Mouse (Mus musculus): ENCODE measurements at regions not wholly inside any gene's neighbourhood (a gene's known extent, or its start where the extent isn't known, plus 50 kb on each side); places are given as distances from the start of the nearest gene placed in this dataset.

DNA sequence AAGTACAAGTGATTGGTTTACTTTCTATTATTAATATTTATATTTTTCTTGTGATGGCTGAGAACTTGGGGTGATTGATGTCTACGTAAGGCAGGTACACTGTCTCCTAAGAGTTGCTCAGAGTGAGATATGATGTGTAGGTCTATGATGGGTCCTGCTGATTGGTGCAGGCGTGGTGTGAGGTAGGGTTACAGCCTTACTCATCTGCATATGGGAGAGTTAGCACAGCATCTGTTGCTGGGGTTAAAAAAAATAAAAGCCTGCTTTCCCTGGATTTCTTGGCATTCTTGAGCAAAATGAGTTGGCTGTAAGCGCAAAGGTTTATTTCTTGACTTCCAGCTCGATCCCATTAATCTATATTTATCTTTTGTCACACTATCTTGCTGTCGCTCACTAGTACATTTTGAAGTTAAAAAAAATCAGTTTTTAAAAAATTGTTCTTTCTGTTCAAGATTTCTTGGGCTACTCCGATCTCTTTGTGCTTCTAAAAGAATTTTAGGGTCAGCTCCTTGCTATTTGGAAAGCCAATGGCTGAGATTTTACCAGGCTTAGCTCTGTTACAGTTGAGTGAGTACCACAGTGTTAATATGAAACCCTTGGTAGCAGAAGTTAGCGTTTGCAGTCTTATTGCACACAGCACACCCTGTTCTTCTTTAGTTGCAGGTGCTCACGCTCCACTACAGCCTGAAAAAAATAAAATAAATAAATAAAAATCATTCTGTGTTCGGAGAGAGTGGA, 482.0 kb downstream of the Plekhb2 start:
- no peak for DNase-seq

DNA sequence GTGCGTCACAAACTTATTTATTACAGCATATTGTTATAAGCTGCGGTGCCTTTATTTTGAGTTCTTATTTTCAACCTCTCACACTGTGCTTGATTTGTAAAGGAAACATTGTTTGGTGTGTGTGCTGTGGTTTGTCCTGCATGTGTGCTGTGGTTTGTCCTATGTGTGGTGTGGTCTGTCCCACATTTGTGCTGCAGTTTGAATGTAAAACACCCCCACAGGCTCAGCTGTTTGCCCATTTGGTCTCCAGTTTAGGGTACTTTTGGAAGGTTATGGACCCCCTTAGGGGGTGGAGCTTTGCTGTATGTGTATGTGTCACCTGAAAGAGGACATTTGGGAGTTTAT, 482.5 kb downstream of the Plekhb2 start:
- no peak for DNase-seq

DNA sequence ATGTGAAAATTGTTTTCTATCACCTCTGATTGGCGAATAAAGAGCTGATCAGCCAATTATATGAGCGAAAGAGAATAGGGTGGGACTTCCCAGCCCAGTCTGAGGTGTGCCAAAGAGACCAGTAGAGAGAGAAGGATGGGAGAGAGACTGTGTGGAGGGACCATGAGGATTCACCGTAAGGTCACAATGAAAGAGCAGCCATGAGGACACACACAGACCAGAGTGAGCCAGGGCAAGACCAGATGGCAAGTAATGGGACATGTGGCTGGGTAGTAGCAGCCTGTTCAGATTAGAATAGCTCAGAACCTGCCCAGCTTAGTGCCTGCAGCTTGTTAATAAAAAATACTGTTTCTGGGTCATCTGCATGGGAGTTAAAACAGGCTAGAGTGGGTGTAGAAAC, 487.9 kb downstream of the Plekhb2 start:
- no peak for DNase-seq

DNA sequence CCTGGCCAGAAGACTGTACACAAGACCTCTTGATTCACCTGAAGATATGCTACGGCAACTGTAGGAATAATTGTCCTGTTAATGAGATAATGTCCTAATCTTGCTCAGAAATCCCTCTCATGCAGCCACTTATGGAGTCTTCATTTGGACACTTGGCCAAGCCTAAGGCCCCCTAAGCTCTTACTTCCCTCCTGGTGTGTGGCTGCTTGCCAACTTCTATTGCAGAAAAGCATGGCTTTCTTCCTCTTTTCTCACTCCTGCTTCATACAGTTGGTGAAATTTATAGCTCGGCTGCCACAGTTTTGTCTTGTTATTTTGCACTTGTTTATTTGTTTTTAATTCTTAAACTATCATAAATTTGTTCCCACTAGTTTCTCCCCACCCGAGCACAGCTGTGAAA, 488.4 kb downstream of the Plekhb2 start:
- no peak for DNase-seq

DNA sequence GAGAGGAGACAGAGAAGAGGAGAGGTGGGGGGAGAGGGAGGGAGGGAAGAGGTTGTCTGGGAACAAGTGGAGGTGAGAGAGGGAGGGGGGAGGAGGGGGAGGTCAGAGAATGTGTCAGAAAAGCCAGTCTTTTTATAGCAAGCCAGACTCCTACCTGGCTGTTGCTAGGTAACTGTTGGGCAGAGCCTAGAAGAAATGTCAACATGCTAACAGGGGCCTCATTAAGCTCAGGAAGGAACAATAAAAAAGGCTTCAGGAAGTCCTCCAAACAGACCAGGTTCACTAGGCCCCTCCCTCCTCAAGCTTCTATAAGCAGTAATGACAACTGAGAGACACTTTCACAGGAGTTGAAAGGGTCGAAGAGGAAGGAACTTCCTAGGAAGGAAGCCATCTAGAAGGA, 494.8 kb downstream of the Plekhb2 start:
- DNase-seq, result no peak

DNA sequence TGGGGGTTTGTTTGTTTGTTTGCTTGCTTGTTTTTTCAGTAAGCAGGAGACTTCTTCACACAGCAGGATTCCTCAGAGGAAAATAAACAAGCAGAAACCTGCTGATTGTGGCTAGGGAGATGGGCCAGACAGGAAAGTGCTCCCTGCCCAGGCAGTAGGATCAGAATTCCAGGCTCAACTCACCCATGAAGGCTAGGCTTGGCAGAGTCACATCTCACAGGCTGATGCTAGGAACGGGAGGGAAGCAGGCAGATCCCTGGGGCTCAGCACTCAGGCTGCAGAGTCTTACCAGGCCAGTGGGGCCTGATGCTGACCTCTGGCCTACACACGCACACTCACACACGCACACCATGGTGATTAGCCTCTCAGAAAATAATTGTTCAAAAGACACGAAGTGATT, 498.5 kb downstream of the Plekhb2 start:
- DNase-seq, result no peak

DNA sequence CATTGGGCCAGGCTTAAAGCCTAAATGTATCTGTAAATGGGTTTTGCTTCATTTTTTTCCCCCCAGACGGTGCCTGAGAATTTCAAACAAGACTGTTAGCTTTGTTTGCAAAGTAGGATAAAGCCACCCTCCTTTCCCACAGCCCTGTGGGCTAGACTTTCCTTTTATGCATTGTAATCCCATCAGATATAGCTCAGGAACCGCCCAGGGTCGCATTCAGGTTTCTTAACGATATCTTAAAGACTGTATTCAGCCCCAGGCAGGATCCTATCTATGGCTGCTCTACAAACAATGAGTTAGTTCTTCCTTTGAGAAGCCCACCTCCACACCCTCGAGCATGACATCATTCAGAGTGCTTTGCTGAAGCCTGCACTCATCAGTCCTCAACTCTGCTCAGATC, 509.2 kb downstream of the Plekhb2 start:
- DNase-seq, result no peak

DNA sequence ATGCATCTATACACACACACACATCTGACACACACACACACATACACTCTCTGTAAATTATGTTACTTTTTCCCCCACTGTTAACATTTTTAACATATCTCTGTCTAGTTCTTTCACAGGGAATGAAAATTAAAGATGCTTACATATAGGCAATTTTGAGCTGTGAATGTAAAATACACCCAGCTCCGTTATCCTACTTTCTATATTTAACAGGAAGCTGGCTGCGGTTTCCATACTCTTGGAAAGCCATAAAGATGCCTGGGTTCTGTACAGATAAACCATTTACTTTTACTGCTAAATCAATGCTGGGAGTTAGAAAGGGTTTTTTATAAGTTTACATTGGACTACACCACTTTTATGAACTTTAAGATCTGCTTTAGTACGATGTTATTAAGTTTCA, 511.7 kb downstream of the Plekhb2 start:
- no peak for DNase-seq

DNA sequence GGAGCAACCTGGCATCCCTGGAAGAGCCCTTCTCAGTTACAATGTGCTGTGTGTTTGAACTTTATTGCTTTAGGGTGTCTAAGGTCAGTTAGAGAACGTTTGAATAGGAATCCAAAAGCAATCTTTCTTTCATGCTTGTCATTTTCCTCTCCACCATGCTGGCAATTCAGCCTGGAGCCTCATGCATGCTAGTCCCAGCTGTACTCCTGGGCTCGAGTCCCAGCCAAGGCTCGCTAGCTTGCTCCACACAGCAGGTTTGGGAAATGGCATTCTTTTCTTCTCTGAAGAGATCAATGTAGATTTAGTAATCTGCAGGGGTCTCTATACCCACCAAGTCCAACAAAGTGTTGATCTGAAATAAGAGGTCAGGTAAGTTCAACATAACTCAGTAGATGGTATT, 513.1 kb downstream of the Plekhb2 start:
- DNase-seq, result peak; percentile 21

DNA sequence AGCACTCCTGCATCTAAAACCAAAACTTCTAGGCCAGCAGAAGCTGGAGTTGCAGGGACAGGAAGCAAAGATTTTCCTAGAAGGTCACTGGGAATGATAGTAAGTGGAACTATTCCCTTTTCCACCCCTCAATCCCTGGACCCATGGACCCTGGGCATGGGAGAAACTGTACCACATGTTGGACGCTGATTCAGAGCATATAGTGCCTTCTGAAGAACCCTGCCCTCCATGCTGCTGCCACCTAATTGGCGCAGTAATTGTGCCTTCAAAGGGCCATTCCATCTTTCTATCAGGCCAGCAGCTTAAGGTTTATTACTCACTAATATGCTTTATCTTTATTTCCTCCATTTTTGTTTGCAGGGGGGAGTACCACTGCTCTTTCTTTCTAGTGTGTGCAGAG, 516.8 kb downstream of the Plekhb2 start:
- DNase-seq, result no peak

DNA sequence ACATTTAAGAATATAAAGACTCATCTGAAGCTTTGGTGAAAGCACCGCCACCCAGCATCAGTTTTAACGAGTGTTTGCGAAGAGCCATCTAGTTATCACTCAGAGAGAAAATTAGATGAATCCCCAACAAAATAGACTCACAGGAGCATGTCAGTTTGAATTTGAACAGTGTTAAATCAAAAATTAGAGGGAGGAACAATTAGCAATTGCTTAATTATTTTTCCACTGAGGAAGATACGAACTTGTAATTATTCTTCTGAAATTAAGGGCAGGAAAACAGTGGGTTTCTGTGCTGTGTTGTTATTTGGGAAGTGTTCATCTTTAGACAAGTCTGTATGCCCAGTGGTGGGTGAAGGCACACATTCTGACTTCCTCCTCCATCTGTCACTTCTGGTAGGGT, 523.0 kb downstream of the Plekhb2 start:
- no peak for DNase-seq

DNA sequence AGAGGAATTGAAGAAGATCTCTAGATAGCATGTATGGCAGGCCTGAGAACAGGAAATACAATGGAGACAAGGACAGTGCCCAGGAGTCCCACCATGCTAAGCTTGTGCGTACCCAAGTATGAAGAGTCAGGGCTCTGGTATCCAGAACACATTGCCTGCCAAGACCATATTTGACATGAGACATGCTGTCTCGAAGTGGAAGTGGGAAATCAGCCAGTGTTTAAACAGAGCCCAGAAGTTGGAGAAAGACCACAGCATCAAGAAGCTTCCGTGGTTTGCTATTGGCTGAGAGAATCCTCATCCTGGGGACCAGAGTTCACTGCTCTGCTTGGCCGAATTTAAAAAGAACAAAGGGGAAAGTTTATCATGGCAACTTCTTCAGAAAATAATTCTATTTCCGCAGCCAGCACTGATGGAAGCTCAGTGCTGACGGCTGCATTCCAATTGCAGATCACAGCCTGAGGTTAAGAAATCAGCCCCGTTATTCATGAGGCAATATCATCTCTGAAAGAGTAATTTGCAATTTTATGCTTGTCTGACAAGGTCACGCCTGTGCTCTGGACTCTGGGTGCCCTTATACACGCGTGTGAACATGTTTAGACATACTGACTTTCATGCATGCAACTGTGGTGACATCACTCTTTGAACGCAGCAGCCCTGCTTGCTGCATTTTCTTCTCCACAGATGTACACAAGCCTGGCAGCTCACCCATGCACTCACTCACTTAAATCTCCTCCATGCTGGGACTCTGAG, 531.0 kb downstream of the Plekhb2 start:
- no peak for DNase-seq

DNA sequence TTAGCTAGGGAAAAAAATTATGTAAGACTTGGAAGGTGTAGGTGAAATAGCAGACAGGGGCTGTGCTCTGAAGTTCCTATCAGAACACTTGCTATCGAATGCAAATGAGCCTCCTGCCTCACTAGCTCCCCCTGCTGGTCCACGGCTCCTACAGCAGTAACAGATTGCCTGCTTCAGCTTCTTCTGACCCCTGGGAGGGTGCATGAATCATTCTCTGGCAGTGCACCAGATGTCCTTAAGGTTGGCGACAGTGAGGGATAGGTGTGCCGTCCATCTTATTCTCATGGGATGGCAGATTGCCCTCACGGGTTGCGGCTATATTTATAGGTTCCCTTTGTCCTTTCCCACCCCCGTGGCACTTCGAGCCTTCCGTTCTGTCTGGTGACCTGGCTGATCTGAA, 535.7 kb downstream of the Plekhb2 start:
- DNase-seq, result peak; percentile 31

DNA sequence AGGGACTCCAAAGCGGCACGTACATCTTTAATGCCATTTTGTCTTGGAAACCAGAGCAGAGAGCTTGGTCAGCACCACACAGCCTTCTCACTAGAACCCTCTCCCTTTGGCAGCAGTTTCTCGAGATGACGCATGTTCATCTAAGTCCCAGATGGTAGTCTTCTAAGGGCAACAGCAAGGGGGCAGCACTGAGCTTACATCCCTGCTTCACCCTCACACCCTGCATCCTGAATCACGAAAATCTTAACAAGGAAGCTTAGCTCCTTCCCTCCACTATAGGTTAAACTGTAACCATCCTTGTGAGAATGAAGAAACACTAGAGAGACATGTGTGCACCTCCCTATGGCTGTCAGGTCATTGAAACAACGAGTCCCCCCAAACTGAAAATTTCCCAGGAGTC, 538.4 kb downstream of the Plekhb2 start:
- peak; percentile 59 for DNase-seq

DNA sequence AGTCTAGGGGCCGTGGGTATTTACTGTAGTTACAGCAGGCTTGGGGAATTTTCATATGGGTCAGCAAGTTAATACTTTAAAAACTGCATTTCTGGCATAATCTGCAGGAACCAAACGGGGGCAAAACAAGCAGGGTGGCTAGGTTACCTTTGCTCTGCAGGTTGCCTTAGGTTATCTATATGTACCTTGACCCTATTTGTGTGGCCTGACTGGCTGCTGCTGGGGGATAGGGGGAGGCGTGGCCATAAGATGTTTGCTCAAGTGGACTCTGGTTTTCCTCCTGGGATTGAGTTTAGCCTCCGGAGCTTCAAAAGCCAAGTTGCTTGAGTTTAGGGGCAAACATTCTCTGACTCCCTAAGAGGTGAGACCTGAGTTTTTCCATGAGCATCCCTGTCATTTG, 540.6 kb downstream of the Plekhb2 start:
- DNase-seq, result no peak

DNA sequence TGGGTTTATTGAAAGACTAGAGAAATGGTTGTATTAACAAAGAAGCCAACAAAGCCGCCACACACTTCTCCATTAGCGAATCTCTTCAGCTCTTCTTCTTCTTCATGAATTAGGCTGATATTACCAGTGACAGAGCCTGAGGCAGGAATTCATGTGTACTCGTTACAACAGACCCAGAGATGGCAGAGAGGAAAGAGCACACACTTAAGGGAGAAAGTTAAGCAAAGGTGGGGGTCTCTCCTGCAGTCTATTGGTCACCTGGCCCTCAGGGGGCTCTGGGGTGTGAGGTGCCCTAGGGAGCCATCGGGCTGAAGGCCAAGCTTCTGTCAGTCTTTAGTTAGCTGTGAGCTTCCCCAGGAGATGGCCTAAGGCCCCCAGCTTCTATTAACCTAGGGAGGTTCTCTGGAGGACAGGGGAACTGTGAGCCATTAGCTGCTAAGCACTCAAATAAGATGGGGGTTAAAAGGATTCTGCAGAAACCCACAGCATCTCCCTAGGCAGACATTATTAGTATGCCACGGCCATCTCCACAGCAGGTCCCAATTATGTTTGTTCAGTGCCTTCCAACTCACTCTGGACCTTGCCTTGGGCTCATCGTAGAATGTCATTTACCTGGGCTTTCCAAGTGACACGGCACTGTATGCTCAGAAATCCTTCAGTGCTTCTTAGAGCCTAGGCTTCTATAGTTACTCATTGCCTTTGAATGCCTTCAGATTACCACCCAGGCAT, 541.2 kb downstream of the Plekhb2 start:
- DNase-seq, result no peak

DNA sequence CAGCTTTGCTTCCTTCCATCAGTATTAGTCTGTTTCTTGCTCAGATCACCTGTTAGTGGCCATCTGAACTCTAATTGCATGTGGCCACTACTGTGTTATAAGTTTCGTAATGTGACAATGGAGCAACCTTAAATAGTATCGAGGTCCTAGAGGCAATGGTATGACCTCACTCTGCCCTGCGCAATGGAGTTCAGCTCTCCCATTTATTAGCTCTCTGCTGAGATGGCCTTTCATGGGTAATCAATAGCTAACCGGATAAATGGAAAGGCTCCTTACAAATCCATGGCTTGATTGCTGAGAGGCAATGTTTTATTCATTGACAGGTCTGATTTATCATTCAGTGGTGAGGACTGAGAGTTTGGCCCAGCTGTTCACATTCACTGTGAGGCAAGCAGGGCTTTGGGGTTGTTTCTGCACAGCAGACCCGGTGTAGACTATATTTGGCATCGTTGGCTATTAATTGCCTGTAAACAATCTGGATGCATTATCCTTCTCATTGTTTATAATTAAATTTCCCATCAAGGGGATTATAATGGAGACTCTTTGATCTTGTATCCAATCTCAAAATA, 543.9 kb downstream of the Plekhb2 start:
- no peak for DNase-seq

DNA sequence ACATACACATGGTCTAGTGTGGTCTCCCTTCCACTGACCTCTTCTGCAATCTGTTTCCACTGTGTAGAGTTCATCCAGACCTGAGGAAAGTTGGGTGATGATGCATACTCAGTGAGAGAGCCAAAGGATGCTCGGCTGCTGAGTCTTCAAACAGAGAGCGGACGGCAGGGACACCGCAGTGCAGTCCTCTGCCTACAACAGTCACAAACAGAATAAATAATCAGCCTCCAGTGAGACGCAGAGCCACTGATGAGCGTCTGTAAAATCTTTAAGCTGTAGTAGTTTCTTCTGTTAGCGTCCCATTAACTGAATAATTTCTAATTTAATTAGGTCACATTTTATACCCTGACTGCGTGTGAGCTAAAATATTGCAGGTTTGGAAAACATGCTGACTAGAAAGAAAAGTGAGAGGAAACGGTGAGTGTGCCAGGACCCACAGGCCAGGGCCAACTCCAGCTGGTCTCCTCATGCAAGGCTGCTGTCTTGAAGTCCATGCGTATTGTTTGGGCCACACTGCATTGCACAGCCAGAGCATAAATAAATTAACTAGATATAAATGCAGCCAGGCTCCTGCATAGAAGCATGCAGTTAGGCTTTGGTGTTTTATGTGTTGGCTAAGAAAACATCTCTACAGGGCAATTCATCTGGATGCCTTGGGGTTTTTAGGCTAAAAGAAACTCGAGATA, 551.0 kb downstream of the Plekhb2 start:
- no peak for DNase-seq

DNA sequence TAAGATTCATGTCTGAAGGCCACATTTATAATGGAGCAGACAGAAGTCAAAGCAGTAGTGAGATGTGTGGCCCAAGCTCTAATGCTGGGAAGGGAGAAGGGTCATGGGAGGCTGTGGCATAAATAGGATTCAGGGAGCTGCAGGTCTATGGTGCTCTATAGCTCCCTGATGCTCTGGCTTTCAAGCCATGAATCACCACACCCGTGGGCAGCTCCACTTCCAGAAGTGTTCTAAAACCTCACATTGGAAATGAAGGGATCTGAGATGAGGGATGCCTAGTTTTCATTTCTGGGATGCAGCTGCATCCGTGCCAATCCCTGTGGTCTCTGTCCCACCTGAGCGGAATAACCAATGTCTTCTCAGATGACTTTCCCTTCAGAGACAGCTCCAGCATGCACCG, 553.2 kb downstream of the Plekhb2 start:
- no peak for DNase-seq

DNA sequence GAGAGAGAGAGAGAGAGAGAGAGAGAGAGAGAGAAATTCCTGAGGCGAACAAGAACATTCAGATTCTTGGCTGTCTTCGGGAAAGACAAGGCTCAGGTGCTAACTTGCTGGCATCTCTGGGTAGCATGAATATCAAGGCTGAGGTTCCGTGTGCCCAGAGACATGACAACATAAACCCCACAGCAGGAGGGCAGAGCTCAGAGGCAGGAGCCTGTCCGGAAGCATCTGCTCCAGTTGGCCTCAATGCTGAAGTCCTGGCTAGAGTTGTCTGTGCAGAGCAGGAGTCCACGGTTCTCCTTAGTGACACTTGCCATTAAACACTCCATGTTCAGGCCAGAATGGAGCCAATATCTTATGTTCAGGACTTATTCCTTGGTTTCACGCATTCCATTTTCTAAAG, 555.6 kb downstream of the Plekhb2 start:
- no peak for DNase-seq

DNA sequence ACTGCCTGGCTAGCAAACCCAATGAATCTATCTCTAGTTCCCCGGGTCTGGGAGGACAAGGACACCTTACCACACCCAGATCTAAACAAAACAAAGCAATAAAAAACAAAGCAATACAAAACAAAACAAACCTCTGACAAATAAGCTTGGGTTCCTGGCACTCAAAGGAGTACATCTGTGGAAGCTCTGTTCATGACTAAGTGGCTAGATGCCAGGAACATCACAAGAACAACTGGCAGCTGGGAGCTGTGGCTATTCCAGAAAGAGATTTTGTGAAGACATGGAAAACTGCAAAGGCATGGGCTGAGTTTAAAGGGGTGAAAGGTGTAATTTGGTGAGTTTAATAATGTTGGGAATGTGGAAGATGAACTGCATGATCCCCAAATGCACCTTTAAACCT, 565.9 kb downstream of the Plekhb2 start:
- DNase-seq, result peak; percentile 22

DNA sequence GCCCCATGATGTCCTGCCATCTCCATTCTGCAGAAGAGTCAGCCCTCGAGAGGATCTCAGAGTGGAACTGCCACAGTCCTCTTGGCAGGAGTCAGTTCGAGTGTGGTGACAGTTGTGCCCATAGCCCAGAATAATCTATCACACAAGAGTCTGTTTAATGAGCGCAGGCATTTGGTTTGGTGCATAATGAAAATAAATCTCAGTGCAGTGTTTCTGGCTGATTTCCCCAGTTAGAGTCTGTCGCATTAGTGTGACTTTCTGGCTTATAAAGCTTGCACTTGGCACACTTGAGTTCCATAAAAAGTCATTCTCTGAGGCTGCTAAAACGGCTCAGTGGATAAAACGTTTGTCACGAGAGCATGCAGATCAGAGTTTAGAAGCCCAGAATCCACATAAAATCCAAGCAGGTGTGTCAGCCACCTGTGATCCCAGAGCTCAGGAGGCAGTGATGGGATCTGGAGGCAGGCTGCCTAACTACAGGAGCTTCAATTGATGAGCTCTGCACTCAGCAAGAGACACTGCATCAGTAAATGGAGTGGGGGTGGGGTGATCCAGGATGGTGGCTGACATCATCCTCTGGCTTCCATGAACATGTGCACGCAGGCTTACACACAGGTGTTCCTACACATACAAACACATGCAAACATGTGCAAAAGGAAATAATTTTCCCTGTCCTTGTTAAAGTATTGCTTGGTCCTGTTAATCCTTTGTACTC, 578.5 kb downstream of the Plekhb2 start:
- peak; percentile 34 for DNase-seq

DNA sequence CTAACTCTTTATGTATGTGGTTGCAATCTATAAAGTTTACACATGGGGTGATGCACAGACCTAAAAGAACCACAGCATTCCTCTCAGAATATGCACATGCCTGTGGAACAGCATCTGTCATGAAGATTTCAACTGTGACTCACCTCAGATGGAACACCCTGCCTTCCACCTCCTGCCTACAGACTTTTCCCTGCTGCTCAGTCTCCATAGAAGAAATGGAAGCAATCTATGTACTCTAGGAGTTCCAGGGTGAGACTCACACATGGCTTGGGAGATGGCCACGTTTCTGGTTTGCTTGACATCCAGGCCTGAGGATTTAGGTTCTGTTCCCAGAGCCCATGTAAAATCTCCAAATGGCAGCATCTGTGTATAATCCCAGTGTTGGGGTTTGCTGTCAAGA, 579.7 kb downstream of the Plekhb2 start:
- peak; percentile 5 for DNase-seq

Data from layer of hippocampus, adult 9-11 months (tissue).